Mouse (Mus musculus): ENCODE results near the gene Lpar5.
A peak's percentile ranks its signal among the peaks of the same experiment; 100 is the strongest.

GRCm38 (mm10) chr6:125067571-125067995, at the start of gene Lpar5:
- TF ChIP-seq POLR2A (IDR thresholded peaks at IDR 0.05; ENCODE audit: low read depth, low read length) = peak; percentile 69; the same call in 1 of the 2 replicates
- no peak for TF ChIP-seq CTCF (IDR thresholded peaks at IDR 0.05; ENCODE audit: extremely low read depth, insufficient read length, insufficient replicate concordance, low read depth, low read length)
